Mouse (Mus musculus): ENCODE results near the gene Gpbar1. TPM values are rescaled to one million over a fixed set of nuclear protein-coding genes. Genes with fewer than 3 reads are reported as not detected.
"Not testable (repeated sequence)": the region's sequence is repeated elsewhere in the genome, so short reads cannot be mapped to it uniquely, and the experiment has no call there.

The Gpbar1 gene
- total RNA-seq, 1 experiment from 2014 or later: not detected

DNA sequence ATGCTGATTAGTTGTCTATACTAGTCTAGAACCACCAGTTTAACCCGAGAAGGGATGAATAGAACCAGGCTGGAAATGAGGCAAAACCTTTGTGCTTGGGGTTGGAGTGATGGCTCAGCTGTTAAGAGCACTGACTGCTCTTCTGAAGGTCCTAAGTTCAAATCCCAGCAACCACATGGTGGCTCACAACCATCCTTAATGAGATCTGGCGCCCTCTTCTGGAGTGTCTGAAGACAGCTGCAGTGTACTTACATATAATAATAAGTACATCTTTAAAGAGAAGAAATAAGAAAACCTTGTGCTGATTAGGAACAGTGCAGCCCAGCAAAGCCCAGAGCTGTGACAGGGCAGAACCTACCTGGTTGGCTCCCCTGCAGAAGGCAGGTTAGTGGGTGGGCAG, 48.6 kb downstream of the Gpbar1 start:
- not testable (repeated sequence) for DNase-seq

Other genes with a start within 250 kb of the Gpbar1 start
- gene Tns1, start 154.1 kb upstream of the Gpbar1 start, total RNA-seq (2021): 325 and 411 TPM in 2 replicates
- gene Rufy4, start 153.0 kb upstream of the Gpbar1 start, total RNA-seq (2021): 3.6 and 4.1 TPM in 2 replicates
- gene Cxcr2, start 124.6 kb upstream of the Gpbar1 start, total RNA-seq (2021): 0.19 and 1.8 TPM in 2 replicates
- not detected in 2 replicates for gene Cxcr1, start 83.9 kb upstream of the Gpbar1 start, total RNA-seq (2021)
- gene Arpc2, start 42.5 kb upstream of the Gpbar1 start, total RNA-seq (2021): 177 and 194 TPM in 2 replicates
- gene Aamp, start 6.2 kb downstream of the Gpbar1 start, total RNA-seq (2021): 155 and 165 TPM in 2 replicates
- 111 and 115 TPM in 2 replicates for gene Pnkd, start 6.4 kb downstream of the Gpbar1 start, total RNA-seq (2021)
- 66.7 and 82.3 TPM in 2 replicates for gene Tmbim1, start 27.1 kb downstream of the Gpbar1 start, total RNA-seq (2021)
- 0.15 and 0.45 TPM in 2 replicates for gene Catip, start 83.6 kb downstream of the Gpbar1 start, total RNA-seq (2021)
- 5.3 and 6.9 TPM in 2 replicates for gene Slc11a1, start 96.6 kb downstream of the Gpbar1 start, total RNA-seq (2021)
- gene Ctdsp1, start 113.0 kb downstream of the Gpbar1 start, total RNA-seq (2021): 128 and 130 TPM in 2 replicates
- gene Vil1, start 130.8 kb downstream of the Gpbar1 start, total RNA-seq (2021): 2.4 and 3.0 TPM in 2 replicates
- 30.8 and 32.2 TPM in 2 replicates for gene Cnot9, start 227.5 kb downstream of the Gpbar1 start, total RNA-seq (2021)

Data from adrenal gland, postnatal 14 days (tissue).